Mouse (Mus musculus): ENCODE data around the gene 2410015M20Rik. TPM values are rescaled to one million over a fixed set of nuclear protein-coding genes. Genes with fewer than 3 reads are reported as not detected.
A peak's percentile ranks its signal among the peaks of the same experiment; 100 is the strongest.

2410015M20Rik gene
- total and polyA plus RNA-seq, 3 experiments = 274 to 334 TPM; not detected in 1

DNA sequence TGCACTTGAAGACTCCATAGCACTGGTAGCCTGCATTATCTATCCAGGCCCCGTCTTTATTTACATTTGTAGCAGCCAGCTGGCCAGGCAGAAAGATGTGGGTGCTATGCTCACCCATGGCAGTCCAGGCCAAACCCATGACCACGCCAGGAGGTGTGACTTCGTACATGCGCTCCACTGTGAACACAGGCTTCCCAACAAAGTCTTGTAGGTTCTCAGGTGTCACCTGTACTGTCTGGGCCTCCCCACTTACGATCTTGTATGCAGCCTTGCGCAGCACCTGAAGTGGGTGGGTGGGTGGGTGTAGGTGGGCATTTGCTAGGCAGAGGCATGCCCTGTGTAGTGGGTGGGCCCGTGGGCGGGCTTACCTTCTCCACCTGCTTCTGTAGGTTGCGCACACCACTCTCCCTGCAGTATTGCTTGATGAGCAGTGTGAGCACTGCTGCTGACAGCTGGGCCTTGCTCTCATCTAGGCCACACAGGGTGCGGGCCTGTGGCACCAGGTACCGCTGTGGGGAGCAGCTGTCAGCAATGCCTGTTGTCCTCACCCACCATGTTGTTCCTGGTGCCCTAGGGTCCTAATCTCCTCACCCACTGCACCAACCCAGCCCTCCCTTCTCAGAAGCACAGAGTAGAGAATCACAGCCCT, 5.7 kb upstream of the 2410015M20Rik start:
- peak; percentile 55 for DNase-seq (ENCODE audit: low read depth, low spot score)
- peaks cover 0 to 10% of the 10 kb centered on the region in 2 experiments; a peak in 2 of 4 replicates for H3K4me1 ChIP-seq (ENCODE audit: control insufficient read depth in 1 of 2, insufficient read depth in 2 of 2, low read length in 2 of 2)
- peaks cover 3 to 7% of the 10 kb centered on the region in 2 experiments; a peak in 3 of 4 replicates for H3K36me3 ChIP-seq (ENCODE audit: control insufficient read depth in 1 of 2, insufficient read depth in 2 of 2, low read length in 2 of 2)
- no peak overlapping the region; the same call in 1 of the 2 replicates for H3K27ac ChIP-seq (ENCODE audit: control insufficient read depth, low read depth, low read length)
- no peaks in the 10 kb centered on the region for H3K9me3 ChIP-seq (replicated peaks; ENCODE audit: insufficient read depth, low read length)
- no peaks in the 10 kb centered on the region for H3K27me3 ChIP-seq (ENCODE audit: control insufficient read depth in 1 of 2, insufficient read depth in 2 of 2, low read length in 2 of 2)
- peak overlapping the region; percentile 77 for H3K9ac ChIP-seq (ENCODE audit: control insufficient read depth, low read depth, low read length, poor library complexity, severe bottlenecking)
- peak overlapping the region in 1 of 2 experiments; percentile 68; a peak in 2 of 4 replicates for H3K4me3 ChIP-seq (ENCODE audit: control insufficient read depth in 1 of 2, insufficient read depth in 1 of 2, low read depth in 2 of 2, low read length in 2 of 2)
- no peak for TF ChIP-seq ETS1 (IDR thresholded peaks at IDR 0.05; ENCODE audit: low read depth, low read length)
- no peak for TF ChIP-seq POLR2A (IDR thresholded peaks at IDR 0.05; ENCODE audit: control insufficient read depth in 1 of 2, insufficient read depth in 1 of 2, low read depth in 1 of 2, low read length in 2 of 2, poor library complexity in 1 of 2)
- TF ChIP-seq MAFK (IDR thresholded peaks at IDR 0.05; ENCODE audit: borderline replicate concordance, low read depth, low read length) = no peak
- TF ChIP-seq RAD21 (IDR thresholded peaks at IDR 0.05; ENCODE audit: low read depth, low read length) = no peak
- no peak for TF ChIP-seq NELFE (IDR thresholded peaks at IDR 0.05; ENCODE audit: low read depth, low read length)
- no peak for TF ChIP-seq MEF2A (IDR thresholded peaks at IDR 0.05; ENCODE audit: extremely low read depth, insufficient replicate concordance, low read depth, low read length, poor library complexity, severe bottlenecking)
- TF ChIP-seq MYC (IDR thresholded peaks at IDR 0.05; ENCODE audit: low read depth, low read length) = no peak
- no peak for TF ChIP-seq USF1 (IDR thresholded peaks at IDR 0.05; ENCODE audit: low read depth, low read length)
- TF ChIP-seq ZMIZ1 (IDR thresholded peaks at IDR 0.05; ENCODE audit: low read depth, low read length) = no peak
- TF ChIP-seq POLR2AphosphoS2 (IDR thresholded peaks at IDR 0.05; ENCODE audit: low read length) = no peak; the same call in 1 of the 2 replicates
- TF ChIP-seq CHD1 (IDR thresholded peaks at IDR 0.05; ENCODE audit: low read depth, low read length) = no peak
- TF ChIP-seq ZC3H11A (IDR thresholded peaks at IDR 0.05; ENCODE audit: low read depth, low read length) = no peak
- no peak for TF ChIP-seq MAZ (IDR thresholded peaks at IDR 0.05; ENCODE audit: low read depth, low read length)
- no peak for TF ChIP-seq SMC3 (IDR thresholded peaks at IDR 0.05; ENCODE audit: low read depth, low read length)
- TF ChIP-seq ZKSCAN1 (IDR thresholded peaks at IDR 0.05; ENCODE audit: low read depth, low read length) = no peak
- no peak for TF ChIP-seq HCFC1 (IDR thresholded peaks at IDR 0.05; ENCODE audit: low read depth, low read length)
- TF ChIP-seq RCOR1 (IDR thresholded peaks at IDR 0.05; ENCODE audit: low read depth, low read length) = no peak
- TF ChIP-seq E2F4 (IDR thresholded peaks at IDR 0.05; ENCODE audit: borderline replicate concordance, low read depth, low read length) = no peak
- no peak for TF ChIP-seq MXI1 (IDR thresholded peaks at IDR 0.05; ENCODE audit: low read depth, low read length)
- H3K79me2 ChIP-seq (ENCODE audit: control insufficient read depth, insufficient read depth, low read length, poor library complexity) = peaks cover 22% of the 10 kb centered on the region

All from MEL (cell line).